Mouse (Mus musculus): Measurements from ENCODE around the gene Spatc1l.

Spatc1l gene

DNA sequence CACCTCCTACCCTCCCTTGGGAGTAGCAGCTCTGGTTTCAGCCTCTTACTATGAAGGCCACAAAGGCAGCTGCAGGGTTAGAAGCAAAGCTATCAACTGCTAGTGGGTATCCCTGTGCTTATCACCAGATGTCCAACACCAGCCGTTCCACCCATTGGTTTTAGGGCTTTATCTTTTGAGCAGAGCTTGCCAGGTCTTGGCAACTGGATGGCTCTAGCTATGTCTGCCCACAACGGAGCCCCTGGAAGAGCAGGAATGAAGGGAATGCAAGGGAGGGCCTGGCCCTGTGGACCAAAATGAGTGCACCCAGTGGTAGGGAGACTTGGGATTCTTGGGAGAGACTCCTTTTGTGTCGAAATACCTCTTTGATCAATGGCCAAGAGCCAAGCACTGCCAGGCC, 40.6 kb downstream of the Spatc1l start:
- DNase-seq (ENCODE audit: low spot score) = no peak

GRCm38 (mm10) chr10:76612473-76612872, 50.4 kb downstream of the Spatc1l start:
- no peak for DNase-seq (ENCODE audit: low spot score)

Measured in layer of hippocampus, adult 11-12 months (tissue).